Mouse (Mus musculus) lung, postnatal 0 days (tissue): ENCODE measurements around the gene Usmg5.

Source experiments
- CTCF ChIP-seq: IDR thresholded peaks from 2 replicates; pipeline ENCODE4 v1.5.1; 2016; ENCODE audit warnings: antibody characterized with exemption, mild to moderate bottlenecking
- EP300 ChIP-seq: IDR thresholded peaks from 2 replicates; pipeline ENCODE4 v1.6.1; 2016; ENCODE audit warnings: antibody characterized with exemption, mild to moderate bottlenecking, control low read depth

- TF ChIP-seq CTCF, result no peak; the same call in 1 of the 2 replicates
- no peak for TF ChIP-seq EP300
Measured at GRCm38 (mm10) chr19:47067924-47068611, 22.4 kb downstream of the Usmg5 start.
